Mouse (Mus musculus) adrenal gland, postnatal 10 days (tissue): Measurements from ENCODE around the gene AB124611. TPM values are rescaled to one million over a fixed set of nuclear protein-coding genes. Genes with fewer than 3 reads are reported as not detected.
"Not testable (repeated sequence)": the region's sequence is repeated elsewhere in the genome, so short reads cannot be mapped to it uniquely, and the experiment has no call there.

Source experiments
- DNase-seq: peaks from one replicate; pipeline ENCODE4 v3.0.0; 2021; ENCODE audit warnings: mixed read lengths
- total RNA-seq, 2 experiments: library from RNA; stranded (reverse); gene quantifications; 2 replicates each; pipeline ENCODE4 v1.2.3; 2021

Gene AB124611
- total RNA-seq, 2 experiments from 2014 or later: 4.2 to 4.7 TPM

DNA sequence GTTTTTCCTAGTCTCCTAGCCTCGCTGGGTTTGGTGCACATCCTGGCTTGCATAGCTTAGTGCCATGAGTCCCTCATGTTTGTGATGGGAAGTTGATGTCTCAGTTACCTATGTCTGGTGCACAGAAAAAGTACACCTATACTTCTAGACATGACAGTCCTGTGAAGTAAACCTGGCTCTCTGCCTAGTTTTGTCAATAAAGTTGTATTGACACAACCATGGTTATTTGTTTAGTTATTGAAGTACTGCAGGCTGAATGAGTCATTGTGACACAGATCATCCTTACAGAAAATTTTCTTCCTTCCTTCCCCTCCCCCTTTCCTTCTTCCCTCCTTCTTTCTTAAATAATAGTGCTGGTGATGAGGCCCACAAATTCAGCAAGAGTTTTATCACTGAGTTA lies 38.4 kb downstream of the AB124611 start:
- no peak for DNase-seq

DNA sequence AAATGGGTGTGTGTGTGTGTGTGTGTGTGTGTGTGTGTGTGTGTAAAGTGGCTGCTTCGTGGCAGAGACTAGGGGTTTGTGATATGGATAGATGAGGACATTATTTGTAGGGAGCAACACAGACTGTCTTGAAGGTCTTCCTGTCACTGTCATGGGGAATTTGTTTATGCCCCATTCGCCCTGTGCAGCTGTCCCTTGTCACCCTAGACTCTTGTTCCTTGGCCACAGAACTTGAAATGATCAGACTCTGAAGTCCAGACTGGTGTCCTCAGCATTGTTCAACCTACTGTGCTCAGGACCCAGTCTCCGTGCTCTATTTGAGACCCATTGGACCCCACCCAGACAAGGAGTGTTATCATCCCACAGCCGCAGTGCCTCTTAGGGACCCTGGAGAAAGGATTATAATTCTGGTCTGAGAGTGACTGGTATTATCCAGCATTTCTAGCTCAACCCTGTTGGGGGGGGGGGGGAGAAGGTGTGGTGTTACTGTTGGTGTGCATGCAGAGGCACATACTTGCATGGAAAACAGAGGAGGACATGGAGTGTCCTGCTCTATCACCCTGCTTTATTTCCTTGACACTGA lies 39.1 kb downstream of the AB124611 start:
- no peak for DNase-seq

DNA sequence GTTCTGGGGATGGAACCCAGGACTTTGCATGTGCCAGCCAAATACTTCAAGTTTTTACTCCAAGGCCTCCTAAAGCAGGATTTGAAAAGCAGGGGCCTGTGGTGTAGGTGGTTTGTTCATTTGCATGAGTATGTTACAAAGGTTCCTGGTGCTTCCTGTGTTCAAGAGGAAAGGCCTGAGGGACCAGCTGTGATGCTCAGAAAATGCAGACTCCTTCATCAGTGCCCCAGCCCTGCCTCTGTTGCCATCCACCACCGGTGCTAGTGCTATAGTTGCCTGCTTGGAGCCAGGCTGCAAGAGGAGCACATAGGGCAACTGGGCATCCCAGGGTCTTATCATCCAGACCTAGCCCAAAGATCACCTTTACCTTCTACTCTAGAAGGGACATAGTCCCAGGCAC lies 40.6 kb downstream of the AB124611 start:
- no peak for DNase-seq

DNA sequence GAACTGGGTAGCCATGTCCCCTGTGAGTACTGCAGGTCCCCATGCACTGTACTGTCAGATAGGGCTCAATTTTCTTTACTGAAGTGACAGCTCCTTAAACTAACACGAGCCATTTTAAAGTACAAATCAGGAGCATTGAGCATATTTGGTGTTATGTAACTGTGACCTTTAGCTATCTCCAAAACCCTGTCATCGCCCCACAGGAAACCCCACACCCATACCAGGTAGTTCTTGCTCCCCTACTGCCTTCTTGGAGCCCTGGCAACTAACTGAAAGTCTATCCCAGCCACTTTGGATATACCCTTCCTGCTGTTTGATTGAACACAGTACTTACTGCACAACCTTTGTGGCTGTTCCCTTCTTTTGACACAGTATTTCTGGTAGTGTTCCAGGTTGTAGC lies 41.1 kb downstream of the AB124611 start:
- DNase-seq: no peak

DNA sequence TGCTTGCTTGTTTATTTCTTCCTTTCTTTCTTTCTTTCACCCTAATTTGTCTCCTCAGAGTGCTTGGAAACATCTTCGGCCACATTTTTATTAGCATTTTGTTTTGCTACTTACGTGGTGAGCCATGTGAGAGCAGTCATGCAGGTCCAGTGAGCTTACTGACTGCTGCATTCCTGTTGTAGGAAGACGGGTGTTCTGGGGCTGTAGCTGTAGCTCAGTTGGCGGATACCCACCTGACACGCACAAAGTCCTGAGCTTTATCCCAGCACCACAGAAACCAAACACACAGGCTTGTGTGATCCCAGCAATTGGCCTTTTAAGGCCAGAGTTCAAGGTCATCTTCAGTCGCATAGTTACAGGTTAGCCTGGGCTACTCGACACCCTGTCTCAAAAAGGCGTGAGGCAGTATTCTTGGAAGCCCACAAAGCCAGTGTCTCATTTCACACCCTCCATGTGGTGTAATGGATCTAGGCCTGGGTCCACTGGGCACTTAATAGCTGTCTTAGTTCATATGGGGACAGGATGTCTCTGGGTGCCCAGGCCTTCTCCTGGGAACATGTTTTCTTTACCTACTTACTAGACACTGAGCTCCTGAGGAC lies 42.8 kb downstream of the AB124611 start:
- no peak for DNase-seq

DNA sequence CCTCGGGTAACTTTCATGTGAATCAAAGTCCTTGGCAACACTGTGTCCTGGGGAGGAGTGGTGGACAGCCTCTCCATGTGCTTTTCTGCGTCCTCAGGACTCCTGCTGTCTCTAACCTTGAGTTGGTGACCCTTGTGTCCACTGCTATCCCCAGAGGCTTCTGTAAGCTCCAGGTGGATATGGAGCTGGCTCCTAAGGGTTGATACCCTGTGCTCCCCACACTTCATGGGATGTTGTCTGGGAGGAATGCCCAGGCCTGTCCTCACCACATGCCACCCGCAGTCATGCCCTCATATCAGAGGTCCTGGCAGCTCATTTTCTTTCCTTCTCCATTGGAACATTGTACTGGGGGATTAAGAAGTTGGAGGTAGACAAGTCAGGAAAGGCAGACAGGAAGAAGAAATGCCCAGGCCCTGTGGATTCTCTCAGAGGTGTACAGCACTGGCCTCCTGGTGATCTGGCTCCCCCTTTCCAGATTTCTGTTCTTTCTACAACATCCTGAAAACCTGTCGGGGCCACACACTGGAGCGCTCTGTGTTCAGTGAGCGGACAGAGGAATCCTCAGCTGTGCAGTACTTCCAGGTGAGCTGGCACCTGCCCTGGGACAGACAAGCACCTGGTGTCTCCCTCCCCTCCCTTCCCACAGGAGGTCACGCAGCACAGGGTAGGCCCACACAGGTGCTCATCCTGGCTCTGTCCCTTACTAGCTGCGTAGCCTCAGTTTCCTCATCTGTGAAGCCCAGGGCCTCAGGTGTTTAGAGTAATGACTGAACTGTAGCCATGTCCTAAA lies 48.2 kb downstream of the AB124611 start:
- DNase-seq: no peak

DNA sequence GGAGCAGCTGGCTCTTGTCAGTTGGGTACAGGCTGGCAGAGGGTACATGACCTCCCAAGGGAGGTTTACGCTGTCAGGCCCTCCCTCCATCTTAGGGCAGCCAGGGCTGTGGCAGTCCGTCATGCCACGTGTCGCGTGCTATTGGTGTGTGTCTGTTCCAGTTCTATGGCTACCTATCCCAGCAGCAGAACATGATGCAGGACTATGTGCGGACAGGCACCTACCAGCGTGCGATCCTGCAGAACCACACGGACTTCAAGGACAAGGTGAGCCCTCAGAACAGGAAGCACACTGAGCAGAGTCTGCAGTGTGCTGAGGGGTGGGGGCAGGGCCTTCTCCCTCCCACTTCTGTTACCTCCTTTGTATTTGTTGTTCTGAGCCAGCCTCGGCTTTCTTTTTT lies 49.3 kb downstream of the AB124611 start:
- DNase-seq: no peak

DNA sequence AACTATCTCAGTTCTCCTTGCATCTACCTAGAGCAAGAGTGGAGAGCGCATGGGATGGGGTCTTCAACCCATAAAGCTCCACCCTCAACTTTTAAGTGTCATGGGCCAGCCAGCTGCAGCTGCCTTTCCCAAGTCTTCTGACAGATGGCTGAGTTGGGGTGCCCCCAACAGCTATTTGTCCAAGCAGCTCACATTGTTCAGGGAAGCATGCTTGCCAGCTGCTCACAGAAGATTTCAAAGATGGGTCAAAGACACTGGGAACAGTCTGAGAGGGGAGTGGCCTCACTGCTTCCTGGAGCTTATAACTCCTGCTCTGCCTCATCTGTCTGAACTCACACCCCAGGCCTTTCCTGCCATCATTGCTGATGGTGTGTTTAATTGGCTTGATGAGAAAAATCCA lies 50.3 kb downstream of the AB124611 start:
- no peak for DNase-seq

DNA sequence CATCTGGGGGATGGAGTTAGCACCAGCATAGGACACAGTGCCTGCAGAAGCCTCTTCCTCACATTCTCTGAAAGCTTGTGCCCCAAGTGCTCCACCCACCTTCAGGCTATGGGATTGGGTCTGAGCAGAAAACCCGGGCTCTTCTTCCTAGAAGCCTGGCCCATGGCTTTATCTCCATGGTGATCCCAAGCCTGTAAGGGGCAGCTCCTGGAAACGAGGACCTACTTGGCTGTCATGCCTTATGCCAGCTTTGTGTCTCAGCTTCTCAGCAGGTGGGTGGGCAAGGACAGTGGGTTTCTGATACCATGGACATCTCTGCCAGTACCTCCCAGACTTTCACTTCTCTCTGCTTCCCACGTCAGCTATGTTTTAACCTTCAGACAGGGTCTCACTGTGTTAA lies 52.2 kb downstream of the AB124611 start:
- DNase-seq: no peak

DNA sequence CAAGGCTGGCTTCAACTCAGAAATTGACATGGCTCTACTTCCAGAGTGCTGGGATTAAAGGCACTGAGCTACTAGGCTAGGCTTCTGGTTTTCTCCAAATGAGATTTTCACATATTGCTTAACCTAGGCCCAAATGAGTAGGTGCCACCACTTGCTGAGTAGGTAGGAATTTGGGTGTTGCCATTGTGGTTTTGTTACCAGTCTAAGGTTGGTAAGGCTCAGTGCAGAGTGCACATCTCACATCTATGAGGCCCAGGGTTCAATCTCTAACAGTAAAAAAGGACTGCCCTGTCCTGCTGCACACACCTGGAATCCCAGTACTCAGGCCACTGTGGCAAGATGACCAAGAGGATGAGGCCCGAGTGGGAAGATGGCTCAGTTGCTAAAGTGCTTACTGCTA lies 59.4 kb downstream of the AB124611 start:
- no peak for DNase-seq

DNA sequence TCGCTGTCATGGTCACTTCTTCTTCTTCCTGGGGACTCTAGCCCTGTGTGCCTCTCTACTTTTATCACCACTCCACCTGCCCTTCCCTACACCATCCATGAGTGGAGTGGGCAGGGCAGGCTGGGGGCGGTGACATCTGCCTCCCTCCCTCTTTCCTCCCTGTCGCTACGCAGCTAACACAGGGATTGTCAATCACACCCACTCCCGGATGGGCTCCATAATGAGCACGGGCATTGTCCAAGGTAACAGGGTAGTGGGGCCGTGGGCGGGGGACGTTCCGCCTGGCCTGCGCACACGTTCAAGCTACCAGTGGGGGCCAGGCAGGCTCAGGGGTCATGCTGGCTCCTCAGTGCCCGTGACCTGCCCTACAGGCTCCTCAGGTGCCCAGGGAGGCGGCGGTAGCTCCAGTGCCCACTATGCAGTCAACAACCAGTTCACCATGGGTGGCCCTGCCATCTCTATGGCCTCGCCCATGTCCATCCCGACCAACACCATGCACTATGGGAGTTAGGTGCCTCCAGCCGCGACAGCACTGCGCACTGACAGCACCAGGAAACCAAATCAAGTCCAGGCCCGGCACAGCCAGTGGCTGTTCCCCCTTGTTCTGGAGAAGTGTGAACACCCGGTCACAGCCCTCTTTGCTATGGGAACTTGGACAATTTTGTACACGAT lies 61.8 kb downstream of the AB124611 start:
- DNase-seq: no peak

DNA sequence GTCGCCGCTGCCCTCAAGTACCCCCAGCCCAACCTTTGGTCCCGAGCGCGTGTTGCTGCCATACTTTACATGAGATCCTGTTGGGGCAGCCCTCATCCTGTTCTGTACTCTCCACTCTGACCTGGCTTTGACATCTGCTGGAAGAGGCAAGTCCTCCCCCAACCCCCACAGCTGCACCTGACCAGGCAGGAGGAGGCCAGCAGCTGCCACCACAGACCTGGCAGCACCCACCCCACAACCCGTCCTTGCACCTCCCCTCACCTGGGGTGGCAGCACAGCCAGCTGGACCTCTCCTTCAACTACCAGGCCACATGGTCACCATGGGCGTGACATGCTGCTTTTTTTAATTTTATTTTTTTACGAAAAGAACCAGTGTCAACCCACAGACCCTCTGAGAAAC lies 62.4 kb downstream of the AB124611 start:
- no peak for DNase-seq

DNA sequence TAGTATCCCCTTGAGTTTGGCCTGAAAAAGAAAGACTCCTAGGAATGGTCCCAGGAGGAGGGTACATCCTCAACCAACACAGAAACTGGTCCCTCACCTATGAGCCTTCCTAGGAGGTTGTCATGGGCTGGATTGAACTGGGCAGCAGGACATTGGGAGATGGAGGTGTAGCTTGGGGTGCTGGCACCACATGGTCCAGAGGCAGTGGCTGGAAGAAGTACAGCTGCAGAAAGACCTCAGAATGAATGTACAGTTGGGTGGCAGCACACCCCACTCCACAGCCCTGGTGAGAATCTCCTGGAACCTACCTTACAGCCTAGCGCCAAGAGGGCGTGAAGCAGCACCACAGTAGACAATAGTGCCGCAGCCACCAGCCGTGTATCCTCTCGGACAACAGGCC lies 63.6 kb downstream of the AB124611 start:
- no peak for DNase-seq

DNA sequence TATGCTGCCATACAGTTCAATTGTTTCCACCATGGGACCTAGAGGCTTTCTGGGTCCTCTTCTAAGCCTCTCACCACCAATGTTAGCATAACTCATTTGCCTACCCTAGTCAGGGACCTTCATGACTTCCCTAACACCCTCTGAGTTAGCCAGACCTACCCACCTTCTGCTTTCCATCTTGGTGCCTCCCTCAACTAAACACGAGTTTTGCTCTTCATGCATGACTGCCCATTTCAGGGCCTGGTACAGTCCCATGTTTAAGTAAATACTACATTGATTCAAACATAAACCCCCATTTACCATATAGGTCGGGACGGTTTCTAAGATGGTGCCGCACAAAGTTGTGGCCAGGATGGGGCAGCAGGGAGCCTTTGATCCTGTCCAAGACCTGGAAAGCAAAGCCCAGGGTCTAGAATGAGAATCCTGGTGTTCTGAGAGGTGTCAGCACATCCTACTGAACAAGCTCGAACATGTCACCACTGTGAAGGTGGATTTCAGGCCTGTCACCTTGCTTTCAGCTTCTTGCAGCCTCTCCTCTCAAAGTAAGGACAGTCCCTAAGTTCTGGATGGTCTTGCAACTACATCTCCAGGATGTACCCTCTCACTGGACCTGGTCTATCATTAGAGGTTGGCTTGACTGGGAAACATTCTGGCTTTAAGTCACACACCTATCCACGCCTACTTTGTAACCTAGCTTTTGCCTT lies 65.3 kb downstream of the AB124611 start:
- no peak for DNase-seq

DNA sequence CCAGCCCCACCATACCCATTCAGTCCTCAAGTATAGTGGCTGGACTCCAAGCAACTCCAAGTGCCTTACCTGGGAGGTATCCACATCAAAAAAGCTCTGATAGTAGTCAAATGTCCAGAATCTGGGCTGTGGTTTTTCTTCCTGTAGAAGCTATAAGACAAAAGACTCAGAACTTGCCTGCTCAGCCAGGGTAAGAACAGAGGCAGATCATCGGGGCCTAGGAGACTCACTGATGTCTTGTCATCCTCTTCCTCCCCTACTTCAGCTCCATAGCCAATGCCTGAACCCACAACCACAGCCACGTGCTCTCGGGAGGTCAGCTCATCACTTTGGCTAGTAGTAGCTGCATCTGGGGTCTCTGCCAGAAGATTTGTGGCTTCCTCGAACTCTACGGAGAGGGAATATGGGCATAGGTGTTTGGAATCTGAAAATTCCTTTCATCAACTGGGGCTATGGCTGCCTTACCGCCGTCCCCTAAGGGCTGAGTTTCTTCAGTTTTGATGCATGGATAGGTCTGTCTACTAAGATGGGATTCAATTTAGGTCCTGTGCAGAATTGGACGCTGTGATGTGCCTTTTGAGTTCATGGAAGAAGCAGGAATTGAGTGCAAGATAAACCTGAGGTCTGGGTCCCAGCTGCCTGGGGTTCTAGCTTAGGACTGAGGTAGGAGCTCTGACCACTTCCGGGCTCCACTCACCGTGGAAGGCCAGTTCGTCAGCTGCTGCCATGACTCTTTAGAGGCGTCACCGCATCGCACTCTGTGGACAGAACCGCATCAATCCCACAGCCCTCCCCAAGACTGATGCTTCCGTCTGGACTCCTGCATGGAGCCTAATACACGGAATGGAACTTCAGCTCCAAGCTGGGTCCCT lies 66.1 kb downstream of the AB124611 start:
- DNase-seq: no peak

DNA sequence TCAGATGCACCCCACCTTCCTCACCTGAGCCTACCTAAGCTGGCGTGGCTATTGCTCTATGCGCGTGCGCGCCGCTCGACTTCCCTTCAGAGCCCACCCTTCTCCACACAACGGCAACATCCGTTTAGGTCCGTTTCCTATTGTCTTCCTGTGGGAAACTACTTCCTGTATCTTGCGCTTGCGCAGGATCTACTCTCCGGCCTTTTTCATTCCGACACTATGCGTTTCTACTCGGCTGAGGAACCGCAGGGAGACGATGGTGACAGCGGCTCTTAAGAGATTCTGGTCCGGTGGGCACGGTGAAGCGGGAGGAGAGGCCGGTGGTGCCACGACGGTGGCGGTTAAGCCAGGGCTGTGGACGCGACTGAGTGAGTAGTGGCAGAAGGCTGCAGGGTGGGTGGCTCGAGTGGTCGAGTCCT lies 66.7 kb downstream of the AB124611 start, which contains the start of the genes Timm29 and Yipf2:
Gene Timm29, plus strand, starts transcription at position 20 of the 419 bp plus-strand sequence.
Gene Yipf2, minus strand, starts transcription at position 126 of the 419 bp plus-strand sequence.
- DNase-seq: peak; percentile 91

DNA sequence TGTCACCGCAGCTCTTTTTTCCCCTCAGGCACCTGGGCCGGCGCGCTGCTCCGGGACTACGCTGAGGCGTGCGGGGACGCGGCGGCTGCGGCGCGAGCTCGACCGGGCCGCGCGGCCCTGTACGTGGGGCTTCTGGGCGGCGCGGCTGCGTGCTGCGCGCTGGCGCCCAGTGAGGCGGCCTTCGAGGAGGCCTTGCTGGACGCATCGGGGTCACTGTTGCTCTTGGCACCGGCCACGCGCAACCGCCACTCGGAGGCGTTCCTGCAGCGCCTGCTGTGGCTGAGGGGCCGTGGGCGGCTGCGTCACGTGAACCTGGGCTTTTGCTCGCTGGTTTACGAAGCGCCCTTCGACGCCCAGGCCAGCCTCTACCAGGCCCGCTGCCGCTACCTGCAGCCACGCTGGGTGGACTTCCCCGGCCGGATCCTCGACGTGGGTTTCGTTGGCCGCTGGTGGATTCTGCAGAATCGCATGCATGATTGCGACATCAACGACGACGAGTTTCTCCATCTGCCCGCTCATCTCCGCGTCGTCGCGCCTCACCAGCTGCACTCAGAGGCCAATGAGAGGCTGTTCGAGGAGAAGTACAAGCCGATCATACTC lies 67.2 kb downstream of the AB124611 start:
- DNase-seq: peak; percentile 74

DNA sequence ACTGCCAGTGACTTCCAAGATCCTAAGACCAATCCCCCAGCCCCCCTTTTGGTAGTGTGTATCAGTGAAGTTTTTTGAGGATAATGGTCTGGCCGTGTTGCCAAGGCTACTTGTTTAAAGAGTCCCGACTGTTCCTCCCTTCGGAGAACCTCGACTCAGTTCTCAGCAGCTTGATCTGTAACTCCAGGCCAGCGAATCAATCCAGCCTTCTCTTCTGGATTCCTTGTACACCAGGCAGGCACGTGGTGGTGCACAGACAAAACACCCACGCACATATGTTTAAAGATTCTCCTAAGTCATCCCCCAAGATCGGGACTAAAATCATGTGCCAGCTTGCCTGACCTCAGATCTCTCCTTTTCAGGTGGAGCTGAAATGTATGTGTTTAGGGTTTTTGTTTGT lies 68.4 kb downstream of the AB124611 start:
- DNase-seq: not testable (repeated sequence)

DNA sequence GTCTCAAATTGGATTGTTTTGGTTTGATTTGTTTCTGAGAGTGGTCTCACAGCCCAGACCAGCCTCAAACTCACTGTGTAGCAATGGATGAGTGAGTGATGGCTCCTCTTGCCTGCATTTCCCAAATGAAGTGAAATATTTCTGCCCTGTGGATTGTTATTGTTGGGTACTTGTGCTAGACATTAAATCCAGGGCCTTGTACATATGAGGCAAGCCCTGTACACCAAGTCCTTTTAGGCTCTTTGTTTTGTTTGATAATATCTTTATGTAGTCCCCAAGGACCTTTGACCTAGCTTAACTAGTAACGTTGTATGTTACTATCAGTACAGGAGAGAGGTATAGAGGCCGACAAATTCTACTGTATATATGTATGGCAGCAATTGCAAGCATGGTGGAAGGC lies 68.9 kb downstream of the AB124611 start:
- DNase-seq: no peak
